Mouse (Mus musculus) embryo, embryonic 11.5 days (tissue): ENCODE data around the gene Snrnp35.

Source experiments
- DNase-seq: peaks from one replicate; pipeline ENCODE4 v3.0.0-alpha.2; 2012; ENCODE audit warnings: low read depth, low spot score

The Snrnp35 gene

DNA sequence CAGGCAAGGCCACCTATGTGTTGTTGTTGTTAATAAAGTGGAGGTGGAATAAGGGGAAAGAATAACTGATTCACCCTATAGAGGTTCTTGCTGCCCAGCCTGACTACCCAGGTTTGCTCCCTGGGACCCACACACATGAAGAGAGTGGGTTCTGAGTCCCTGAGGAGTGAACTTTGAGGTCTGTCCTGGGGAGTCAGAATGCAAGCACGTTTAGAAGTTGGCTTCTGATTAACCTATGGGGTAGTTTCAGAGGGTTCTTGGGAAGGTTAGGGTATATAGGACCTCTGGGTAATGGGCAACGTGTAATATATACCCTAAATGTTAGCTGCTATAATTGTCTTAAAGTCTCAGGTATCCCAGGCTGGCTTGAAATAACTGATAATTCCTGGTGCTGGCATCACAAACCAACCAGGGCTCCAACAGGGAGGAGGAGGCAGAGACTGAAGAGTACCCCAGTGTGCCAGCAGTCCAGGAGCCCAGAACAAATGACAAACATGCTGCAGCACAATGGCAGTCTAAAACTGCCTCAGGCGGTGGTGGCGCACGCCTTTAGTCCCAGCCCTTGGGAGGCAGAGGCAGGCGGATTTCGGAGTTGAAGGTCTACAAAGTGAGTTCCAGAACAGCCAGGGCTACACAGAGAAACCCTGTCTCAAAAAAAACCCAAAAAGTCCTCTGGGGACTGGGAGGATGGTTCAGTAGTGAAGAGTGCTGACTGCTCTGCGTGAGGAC lies 20.5 kb upstream of the Snrnp35 start:
- DNase-seq: no peak

DNA sequence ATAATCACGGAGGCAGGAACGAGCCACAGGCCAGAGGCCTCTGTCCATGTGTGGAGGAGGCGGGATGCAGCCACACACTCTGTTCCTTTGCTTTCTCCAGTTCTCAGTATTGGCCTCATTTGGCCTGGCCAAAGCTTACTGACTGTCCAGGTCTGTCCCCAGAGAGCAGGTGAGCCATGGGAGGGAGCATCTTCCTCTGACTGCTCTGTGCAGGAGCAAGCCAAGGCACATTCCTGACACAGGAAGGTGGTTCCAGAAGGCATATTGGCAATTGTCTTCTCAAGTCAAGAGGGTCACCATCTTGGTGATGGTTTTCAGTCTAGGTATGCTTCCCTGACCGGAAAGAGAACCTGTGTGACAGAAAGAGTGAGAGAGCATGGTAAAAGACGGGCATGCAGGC lies 19.5 kb upstream of the Snrnp35 start:
- DNase-seq: no peak

DNA sequence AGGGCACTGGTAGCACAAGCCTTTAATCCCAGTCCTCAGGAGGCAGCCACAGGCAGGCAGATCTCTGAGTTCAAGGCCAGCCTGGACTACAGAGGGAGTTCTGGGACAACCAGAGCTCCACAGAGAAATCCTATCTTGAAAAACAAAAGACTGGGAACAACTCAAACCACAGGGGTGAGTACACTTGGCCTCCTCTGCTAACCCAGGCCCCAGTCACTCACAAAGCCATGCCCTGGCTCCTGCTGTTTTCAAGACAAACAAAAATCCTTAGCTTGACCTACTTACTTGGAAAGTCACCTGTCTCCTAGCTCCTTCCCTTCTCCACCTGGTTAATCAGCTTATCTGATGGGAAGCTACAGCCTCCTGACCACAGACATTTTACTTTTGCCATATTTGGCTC lies 18.0 kb upstream of the Snrnp35 start:
- no peak for DNase-seq

DNA sequence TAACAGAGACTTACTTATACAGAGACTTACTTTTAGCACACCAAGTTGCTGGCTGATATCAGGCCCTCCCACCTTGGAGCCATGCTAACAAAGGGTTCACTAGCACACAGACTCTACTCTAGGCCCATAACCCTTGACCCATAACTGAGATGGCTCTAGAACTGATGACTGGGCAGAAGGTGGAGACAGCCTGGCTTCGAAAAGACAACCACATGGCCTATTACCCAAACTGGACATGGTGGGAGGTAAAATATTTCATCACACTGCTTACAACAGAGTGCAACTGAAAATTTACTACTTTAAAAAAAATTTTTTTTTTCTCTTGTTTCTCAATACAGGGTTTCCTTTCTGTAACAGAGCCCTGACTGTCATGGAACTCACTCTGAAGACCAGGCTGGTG lies 15.2 kb upstream of the Snrnp35 start:
- no peak for DNase-seq

DNA sequence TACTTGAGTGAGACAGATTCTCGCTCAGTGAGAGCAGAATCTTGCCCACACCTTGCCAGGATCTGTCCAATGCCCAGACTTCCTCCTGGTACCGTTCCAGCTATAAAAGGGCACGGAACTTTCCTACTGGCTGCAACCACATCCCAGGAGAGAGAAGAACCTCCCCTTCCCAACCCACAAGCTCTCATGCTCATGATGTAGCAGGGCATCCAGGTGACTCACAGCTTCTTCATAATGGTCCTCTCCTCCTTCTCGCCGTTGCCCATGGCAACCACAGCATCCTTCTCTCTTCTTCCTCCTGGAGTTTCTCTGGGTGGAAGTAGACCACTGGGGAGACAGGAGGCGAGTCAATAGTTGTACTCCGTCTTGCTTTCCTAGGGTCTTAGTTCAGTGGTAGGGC lies 14.6 kb upstream of the Snrnp35 start:
- no peak for DNase-seq

DNA sequence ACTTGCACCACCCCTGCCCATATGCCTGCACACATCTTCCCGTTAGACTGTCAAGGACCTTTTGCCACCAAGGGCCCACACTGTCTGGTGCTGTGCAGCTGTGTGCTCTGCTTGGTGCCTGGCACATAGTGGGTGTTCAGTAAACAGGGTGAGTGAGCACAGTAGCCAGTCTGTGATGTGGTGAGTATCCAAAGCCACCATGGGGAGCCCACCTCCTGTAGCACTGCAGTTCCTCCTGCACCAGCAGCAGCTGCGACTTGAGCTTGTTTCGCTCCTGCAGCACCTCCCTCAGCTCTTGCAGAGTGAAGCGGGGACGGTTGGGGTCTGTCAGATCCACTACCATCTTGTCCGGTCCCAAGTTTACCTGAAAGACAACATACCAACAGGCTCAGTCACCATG lies 13.4 kb upstream of the Snrnp35 start:
- no peak for DNase-seq

DNA sequence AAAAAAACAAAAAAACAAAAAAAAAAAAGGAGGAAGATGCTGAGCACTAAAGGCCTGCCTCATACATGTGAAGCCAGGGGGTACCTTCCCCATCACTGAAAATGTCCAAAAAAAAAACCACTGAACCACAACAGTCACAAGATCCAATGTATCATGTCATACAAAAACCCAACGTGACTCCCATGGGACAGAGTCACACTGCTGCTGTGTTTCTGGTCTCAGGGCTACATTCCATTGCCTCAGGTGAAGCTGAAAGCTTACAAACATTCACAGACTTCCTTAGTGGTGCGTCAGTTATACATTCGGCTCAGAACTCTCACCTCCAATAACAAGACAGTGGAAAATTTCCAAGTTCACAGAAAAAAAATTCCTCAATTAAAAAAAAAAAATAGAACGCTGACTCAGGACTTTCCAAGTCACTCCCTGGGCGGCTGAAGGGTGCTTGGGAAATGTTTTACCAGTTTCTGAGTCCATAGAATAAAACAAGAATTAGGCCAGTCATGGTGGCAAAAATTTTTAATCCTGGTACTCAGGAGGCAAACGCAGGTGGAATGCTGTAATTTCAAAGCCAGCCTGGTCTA lies 12.3 kb upstream of the Snrnp35 start:
- DNase-seq: no peak

DNA sequence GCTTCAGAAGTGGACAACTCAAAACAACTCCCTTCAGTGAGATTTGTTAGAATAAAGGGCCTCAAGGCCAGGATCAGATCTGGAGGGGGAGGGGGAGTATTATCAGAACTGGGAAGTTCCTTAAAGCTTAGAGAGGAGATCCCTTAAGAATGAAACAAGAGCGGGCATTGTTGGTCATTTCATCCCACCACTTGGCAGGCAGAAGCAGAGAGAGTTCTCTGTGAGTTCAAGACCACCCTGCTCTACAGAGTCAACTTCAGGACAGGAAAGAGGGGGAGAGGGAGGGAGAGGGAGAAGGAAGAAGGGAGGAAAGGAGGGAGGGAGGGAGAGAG lies 4.1 kb upstream of the Snrnp35 start:
- no peak for DNase-seq

DNA sequence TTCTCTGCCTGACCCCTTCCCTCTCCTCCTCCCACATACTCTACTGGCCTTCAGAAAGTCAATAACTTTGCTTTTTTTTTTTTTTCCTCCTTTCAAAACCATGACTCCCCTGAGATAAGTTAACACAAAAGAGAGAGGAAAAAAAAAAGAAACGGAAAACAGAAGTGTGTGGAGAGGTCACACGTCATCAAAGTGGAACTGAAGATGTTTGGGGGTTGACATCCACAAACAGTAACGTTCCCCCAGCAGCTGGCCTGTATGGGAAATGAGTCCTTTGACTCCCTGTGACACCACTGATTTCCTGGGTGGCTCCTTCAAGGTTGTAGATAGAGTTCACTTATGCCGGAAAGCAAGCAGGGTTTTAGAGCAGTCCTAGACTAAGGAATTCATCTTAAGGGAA lies 2.8 kb upstream of the Snrnp35 start:
- no peak for DNase-seq

DNA sequence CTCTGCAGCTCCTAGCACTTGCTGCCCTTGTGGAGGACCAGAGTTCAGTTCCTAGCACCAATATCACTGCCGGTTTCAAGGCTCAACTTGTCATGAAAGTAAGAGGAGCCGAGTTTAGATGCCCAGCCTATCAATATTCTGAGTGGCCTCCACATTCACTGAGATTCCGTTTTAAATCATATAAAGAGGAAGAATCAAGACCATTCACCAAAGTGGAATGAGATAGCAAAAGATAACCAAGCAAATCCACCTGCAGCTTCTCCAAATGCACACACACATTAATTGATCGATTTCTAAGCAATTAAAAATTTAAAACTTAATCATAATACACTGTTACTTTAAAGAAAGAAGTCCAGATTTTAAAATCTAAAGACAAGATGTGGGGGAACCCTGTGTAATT lies 1.2 kb upstream of the Snrnp35 start:
- DNase-seq: no peak

DNA sequence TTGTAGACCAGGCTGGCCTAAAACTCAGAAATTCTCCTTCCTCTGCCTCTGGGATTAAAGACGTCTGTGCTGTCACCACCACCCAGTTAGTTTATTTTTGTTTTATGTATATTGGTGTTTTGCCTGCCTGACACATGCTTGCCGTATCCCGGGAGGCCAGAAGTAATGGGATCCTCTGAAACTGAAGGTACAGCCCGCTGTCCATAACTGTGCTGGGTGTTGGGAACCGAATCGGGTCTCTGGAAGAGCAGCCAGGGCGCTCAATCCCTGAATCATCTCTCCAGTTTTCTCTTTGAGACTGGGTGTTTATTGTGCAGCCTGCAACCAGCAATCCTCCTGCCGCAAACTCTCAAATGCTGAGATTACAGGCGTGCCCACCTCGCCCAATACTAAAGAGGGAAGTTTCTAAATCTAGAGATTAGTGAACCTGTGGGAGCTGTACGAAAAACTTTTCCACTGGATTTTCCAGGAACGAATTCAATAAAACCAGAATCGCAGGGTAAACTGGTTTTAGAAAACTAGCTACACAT lies 433 bp upstream of the Snrnp35 start:
- no peak for DNase-seq

DNA sequence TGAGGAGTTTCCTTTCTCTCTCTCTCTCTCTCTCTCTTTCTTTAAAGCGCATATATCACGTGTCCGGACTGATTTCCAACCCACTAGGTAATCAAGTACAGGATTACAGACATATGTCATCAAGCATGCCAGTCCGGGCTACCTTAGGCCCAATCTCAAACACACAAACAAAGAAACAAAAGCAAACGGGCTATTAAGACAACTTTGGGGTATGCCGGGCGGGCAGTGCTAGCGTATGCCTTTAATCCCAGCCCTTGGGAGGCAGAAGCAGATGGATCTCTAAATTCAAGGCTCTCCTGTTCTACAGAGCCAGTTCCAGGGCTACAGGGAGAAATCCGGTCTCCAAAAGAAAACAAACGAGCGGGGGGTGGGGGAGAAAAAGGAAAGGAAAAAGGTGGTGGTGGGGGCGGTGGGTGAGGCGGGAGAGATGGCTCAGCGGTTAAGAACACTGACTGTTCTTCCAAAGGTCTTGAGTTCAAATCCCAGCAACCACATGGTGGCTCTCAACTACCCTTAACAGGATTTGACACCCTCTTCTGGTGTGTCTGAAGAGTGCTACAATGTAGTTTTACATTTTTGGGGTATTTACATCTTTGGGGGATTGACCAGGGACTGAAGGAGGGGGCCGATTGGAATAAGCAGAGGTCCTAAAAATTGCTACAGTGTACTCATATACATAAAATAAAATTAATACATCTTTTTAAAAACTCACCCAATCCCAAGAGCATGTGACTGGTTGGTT lies 892 bp downstream of the Snrnp35 start:
- no peak for DNase-seq

DNA sequence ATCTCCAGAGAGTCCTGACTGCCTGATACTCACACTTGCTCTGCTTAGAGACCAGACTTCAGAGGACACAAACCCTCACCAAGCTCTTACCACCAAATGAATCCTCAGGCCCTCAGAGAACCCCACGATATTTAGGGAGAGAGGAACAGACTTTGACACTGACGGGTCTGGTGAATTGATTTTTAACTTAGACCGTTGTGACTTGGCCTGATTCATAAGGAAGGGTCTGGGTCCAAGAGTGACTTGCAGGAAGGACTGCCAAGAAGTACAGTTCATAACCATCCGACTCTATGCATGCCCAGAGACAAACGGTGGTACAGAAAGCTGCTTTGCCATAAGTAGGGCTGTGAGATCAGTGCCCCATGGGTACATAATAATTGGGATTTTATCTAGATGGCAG lies 2.7 kb downstream of the Snrnp35 start:
- no peak for DNase-seq

DNA sequence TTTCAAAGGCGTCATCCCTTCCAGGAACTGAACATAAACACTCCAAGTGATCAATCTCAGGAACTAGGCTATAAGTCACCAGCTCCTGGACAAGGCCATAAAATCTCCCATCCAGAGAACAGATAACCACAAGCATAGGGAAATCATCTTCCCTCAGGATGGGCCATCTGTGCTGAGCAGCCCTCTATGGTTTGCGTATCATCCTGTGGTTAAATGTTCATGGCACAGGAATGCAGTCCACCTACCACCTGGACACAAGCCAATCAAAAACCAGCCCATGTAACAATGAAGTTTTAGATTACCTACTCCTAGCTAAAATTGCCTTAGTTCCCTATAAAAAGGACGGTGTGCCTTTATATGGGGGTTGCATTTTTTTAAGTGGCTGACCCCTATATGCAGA lies 6.0 kb downstream of the Snrnp35 start:
- no peak for DNase-seq

DNA sequence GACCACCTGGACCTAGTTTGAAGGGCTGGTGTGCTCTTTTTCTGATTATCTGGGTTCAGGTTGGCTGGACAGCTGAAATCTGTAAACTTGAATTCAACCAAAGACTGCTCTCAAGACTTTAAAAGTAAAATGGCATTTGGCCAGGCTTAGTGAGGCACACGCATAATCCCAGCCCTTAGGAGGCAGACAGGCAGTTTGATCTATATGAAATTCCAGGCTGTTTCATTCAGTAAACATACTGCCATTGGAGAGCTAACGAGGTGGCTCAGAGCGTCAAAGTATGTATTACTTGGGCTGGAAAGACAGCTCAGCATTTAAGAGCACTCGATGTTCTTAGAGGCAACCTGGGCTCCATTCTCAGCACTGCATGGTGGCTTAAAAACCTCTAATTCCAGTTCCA lies 8.8 kb downstream of the Snrnp35 start:
- DNase-seq: no peak

DNA sequence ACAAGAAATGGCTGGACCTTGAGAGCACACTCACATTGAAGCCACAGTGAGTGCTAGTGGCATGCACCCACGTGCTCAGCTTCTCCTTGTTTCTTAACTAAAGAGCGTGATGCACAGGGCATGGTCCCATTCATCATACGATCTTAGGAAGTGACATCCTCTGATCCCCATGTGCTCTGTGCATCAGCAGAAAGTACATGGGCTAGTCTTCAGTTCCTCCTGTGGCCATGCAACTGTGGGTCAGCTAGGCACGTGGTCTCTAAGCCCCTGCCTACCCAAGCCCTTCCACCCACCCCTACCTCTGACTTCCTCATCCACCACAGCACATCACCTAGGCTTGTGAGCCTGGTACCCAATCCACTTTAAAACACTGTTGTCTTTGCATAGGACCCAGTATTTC lies 9.7 kb downstream of the Snrnp35 start:
- DNase-seq: no peak

DNA sequence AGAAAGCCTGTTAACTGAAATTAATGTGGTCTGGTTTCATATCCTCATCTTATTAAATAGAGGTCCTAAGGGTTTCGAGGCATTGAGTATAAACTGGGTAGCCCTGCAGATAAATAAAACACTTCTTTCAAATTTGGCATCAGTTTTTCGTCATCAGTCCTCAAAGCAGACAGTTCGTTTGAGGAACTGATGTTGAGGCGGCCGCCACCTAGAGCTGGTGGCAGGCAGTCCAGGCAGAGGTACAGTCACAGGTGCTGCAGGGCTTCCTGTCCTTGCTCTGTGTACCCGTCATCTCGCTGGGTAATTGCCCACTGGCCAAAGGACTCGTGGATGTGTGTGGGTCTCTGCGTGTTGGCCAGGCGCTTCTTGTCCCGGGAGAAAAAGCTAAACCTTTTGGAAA lies 10.5 kb downstream of the Snrnp35 start:
- no peak for DNase-seq

DNA sequence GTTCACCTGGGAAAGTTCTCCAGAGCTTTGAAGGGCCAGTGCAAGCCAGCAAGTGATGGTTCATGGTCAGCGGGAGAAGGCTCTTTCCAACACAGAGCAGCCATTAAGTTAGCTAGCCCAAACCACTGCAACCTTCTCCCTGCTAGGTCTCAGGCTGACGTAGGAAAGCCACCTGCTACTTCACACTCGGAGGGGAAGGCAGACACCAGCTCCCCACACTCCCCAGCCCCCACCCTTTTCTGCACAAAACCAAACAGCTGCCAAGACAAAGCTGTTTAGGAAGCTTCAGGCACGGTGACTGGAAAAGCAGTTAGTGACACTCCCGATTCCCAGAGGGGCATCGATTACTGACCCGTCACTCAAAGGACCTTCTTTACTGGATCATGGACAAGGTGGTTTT lies 12.6 kb downstream of the Snrnp35 start:
- DNase-seq: no peak

DNA sequence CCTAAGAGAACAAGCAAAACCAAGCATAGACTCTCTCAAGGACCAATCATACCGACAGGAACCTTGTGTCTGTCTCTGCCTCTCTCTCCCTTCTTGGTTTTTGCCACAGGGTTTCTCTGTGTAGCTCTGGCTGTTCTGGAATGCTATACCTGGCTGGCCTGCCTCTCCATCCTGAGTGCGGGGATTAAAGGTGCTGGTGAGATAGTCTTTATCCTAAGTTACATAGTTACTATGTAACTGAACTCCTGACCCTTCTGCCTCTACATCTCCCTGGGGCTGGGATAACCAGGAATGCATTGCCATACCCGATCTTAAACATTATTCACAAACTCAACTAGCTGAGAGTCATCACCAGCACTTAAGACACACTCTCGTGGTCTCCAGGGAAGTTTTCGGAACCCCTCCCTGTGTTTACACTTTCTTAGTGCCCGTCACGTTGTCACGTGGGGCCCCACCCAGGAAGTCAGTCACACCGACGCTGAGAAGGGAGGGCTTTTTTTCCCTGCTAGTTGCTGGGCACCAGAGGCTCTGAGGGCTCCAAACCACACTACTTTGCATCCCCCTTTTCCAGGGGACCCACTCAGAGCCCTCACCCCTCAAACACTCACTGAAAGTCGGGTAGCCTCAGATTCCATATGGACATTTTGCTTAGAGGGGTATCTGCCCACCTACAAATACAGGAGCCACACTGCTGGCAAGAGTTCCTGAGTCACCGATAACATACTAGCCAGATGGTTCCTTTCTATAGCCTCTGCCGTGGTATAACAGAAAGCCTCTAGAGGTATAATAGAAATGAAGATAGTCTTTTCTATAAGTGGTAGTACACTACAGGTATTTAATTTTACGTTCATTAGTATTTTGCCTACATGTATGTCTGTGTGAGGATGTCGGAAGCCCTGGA lies 13.9 kb downstream of the Snrnp35 start:
- no peak for DNase-seq

DNA sequence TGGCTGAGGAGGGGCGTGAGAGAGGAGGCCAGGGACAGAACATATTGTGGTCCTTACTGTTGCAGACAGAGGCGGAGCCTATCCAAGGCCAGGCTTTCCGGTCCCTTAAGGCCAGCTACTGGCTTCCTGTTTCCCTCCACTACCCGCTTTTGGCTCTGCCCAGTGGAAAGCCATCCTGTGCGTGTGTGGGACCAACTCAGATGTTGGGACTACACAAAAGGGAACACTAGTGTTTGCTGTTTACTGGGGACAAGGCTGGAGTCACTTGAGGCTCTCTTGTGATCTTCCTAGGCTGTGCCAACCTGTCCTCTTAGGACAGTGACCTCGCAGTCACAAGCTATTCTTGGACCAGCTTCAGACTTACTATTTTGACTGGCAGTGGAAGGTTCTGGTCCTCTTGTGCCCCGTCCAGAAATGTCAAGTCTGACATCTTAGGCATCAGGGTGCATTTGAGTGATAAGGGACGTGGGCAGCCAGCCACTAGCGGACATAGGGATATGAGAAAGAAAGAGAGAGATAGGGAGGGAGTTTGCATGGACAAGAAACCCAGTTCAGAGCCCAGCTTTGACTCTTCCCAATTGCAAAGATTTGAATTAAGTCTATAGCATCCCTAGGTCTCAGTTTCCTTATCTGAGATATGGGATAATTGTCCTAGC lies 15.4 kb downstream of the Snrnp35 start:
- no peak for DNase-seq

DNA sequence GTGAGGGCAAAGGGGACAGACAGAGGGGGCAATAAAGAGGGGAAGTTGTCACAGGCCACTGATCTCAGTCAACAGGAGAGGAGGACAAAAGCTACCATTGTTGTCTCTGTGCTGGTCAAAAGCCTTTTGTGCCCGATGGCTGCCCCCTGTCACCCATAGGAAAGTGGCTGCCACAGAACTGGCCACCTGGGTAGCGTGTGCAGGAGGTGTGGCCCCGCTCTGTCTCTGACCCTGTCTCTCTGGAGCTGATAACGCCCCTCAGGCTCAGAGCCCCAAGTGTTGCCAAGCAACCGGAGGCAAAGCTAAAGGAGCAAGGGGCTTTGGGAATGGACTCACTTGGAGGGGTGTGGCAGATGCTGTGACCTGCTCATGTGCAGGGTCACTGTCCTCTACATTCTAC lies 16.1 kb downstream of the Snrnp35 start:
- no peak for DNase-seq
